24 mouse cellular contexts compared by ENCODE assay signal in the genomic region with DNA sequence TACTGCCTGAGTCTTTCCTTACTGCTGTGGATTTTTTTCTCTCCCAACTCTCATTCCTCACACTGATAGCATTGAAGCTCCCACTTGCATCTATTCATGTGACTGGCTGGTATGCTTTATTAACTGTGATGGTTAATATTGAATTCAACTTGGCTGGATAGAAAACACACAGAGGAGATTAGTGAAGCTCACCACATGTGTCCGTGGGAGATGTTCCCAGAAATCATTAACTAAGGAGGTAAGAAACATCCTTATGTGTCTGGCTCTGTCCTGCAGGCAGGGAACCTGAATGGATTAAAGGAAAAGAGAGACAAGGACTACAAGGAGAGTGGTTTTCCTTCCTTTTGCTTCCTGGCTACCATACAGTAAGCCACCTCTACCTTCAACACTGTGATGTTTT.
"Had no signal": no experiment of that assay in that cellular context is flagged by ENCODE, and none has a peak within 500 bp of the region (broad histone marks: within the 10 kb centered on the region; RNA-seq: fewer than 3 reads in every experiment).

No protein-coding gene starts in this region.

- H3K36me3 ChIP-seq: limb, embryonic 15.5 days; midbrain, embryonic 10.5 days; neural tube, embryonic 12.5 days; neural tube, embryonic 15.5 days had no signal

- H3K4me1 ChIP-seq: limb, embryonic 15.5 days; megakaryocyte, embryonic 14.5 days; midbrain, embryonic 10.5 days; neural tube, embryonic 12.5 days; neural tube, embryonic 15.5 days had no signal

- H3K27ac ChIP-seq: limb, embryonic 15.5 days; liver, embryonic 14.5 days; macrophage; midbrain, embryonic 10.5 days; neural tube, embryonic 12.5 days; neural tube, embryonic 15.5 days; stomach, postnatal 0 days had no signal

- H3K9me3 ChIP-seq: limb, embryonic 15.5 days; megakaryocyte, embryonic 14.5 days; midbrain, embryonic 10.5 days; neural tube, embryonic 12.5 days; neural tube, embryonic 15.5 days had no signal

- H3K4me3 ChIP-seq: limb, embryonic 15.5 days; megakaryocyte, embryonic 14.5 days; midbrain, embryonic 10.5 days; neural tube, embryonic 12.5 days; neural tube, embryonic 15.5 days had no signal

- ATAC-seq: inflammation-experienced regulatory T-cells, adult 6 months; intestine, embryonic 16.5 days; liver, postnatal 0 days; lung, postnatal 0 days had no signal

- H3K27me3 ChIP-seq: limb, embryonic 15.5 days; megakaryocyte, embryonic 14.5 days; neural tube, embryonic 12.5 days; neural tube, embryonic 15.5 days had no signal

- H3K4me2 ChIP-seq: limb, embryonic 15.5 days; liver, embryonic 11.5 days; lung, embryonic 14.5 days; neural tube, embryonic 12.5 days; neural tube, embryonic 15.5 days had no signal

- DNase-seq: kidney, adult 8-10 months; kidney, postnatal 14 days; kidney, postnatal 4 days; liver, postnatal 0 days; lung, embryonic 14.5 days; midbrain, embryonic 14.5 days; right cerebral cortex, adult 18-20 months; right cerebral cortex, postnatal 14 days; right cerebral cortex, postnatal 4 days; thymus, adult 2 months; thymus, postnatal 14 days; thymus, postnatal 4 days had no signal

- H3K9ac ChIP-seq: limb, embryonic 15.5 days; liver, embryonic 14.5 days; liver, postnatal 0 days; lung, embryonic 14.5 days; neural tube, embryonic 12.5 days; neural tube, embryonic 15.5 days had no signal
